Mouse (Mus musculus): ENCODE data around the gene Gpr12.

DNA sequence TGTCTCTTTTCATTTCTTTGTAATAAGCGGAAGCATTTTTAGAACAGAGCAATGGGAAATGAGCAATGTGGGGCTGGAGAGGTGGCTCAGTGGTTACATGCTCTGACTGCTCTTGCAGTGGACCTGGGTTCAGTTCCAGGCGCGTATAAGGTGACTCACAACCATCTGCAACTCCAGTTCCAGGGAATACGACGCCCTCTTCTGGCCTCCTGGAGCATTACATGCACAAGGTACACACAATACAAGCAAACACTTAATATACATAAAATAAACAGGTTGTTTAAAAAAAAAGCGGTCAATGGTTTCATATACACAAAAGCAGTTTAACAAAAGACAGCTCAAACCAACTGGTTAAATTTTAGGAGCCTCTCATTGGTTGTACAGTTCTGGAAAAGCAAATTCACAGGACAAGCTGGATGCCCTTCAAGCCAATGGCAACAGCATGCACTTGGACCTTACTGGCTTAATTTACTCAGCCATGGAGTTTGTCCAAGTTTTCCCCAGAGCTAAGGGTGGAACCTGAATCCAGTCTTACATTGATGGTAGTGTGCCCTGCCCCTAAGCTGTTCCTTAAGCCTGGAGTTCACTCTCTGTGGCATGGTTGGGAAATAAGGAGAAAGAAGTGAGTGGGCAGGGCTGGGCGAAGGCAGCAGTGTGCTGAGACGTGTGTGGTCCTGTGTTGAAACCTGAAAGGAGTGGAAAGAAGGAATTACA lies 1.5 kb upstream of the Gpr12 start:
- TF ChIP-seq POLR2A (IDR thresholded peaks at IDR 0.05; ENCODE audit: control insufficient read depth, extremely low read depth, insufficient read depth, low read length, poor library complexity) = no peak
- TF ChIP-seq CTCF (IDR thresholded peaks at IDR 0.05; ENCODE audit: borderline replicate concordance, control insufficient read depth, extremely low read depth, insufficient read depth, low read length, poor library complexity) = no peak
